Mouse (Mus musculus) intestine, embryonic 16.5 days (tissue): Measurements from ENCODE around the gene Zdhhc11. TPM values are rescaled to one million over a fixed set of nuclear protein-coding genes. Genes with fewer than 3 reads are reported as not detected.
"Not testable (repeated sequence)": the region's sequence is repeated elsewhere in the genome, so short reads cannot be mapped to it uniquely, and the experiment has no call there.

Experiments
- ATAC-seq: fragments of 200-750 bp; cut with Nextera tagmentation; 2 replicates; pipeline ENCODE4 v1.8.0; 2017; ENCODE audit warnings: moderate TSS enrichment, moderate library complexity
- H3K27ac ChIP-seq: fragments of 300-500 bp; sonication (generic); 2 replicates; pipeline ENCODE4 v1.5.1; 2014; ENCODE audit warnings: mild to moderate bottlenecking, low read length
- H3K27me3 ChIP-seq: fragments of 300-500 bp; sonication (generic); replicated peaks from 2 replicates; pipeline ENCODE4 v1.6.1; 2014; ENCODE audit warnings: low read length, control low read depth, mixed read lengths; ENCODE audit not compliant: control insufficient read depth, insufficient read depth
- H3K36me3 ChIP-seq: fragments of 300-500 bp; sonication (generic); 2 replicates; pipeline ENCODE4 v1.6.1; 2014; ENCODE audit warnings: low read length, control low read depth; ENCODE audit not compliant: control insufficient read depth, insufficient read depth
- H3K4me1 ChIP-seq: fragments of 300-500 bp; sonication (generic); 2 replicates; pipeline ENCODE4 v1.6.1; 2014; ENCODE audit warnings: low read length, control low read depth, mixed read lengths; ENCODE audit not compliant: control insufficient read depth, insufficient read depth
- H3K4me2 ChIP-seq: fragments of 300-500 bp; sonication (generic); 2 replicates; pipeline ENCODE4 v1.6.1; 2014; ENCODE audit warnings: low read depth, low read length, control low read depth
- H3K4me3 ChIP-seq: fragments of 300-500 bp; sonication (generic); 2 replicates; pipeline ENCODE4 v1.5.1; 2014; ENCODE audit warnings: mild to moderate bottlenecking, low read length
- H3K9ac ChIP-seq: fragments of 300-500 bp; sonication (generic); 2 replicates; pipeline ENCODE4 v1.6.1; 2014; ENCODE audit warnings: low read depth, low read length
- H3K9me3 ChIP-seq: fragments of 300-500 bp; sonication (generic); 2 replicates; pipeline ENCODE4 v1.6.1; 2016; ENCODE audit warnings: low read length, control low read depth; ENCODE audit not compliant: control insufficient read depth
- WGBS: fragments of 180-500 bp; shearing (Covaris S2); extraction: QIAGEN DNeasy Blood & Tissue Kit; methylation state at CpG from one replicate; pipeline ENCODE4 v1.1.7; 2014; 5-methylcytosine and 5-hydroxymethylcytosine counted together
- polyA plus RNA-seq: library from polyadenylated mRNA; unstranded; fragments of >200 nt; fragmentation: Nextera tagmentation; extraction: Ambion mirVana; gene quantifications from 2 replicates; pipeline ENCODE4 v1.2.1, GENCODE M21; 2015

Gene Zdhhc11
- polyA plus RNA-seq, 1 experiment from 2014 or later, result not detected

GRCm38 (mm10) chr13:74015908-74016307, 52.3 kb downstream of the Zdhhc11 start:
- WGBS, result 80% methylated on average over 4 of the region's 4 CpGs

GRCm38 (mm10) chr13:74017426-74017825, 53.8 kb downstream of the Zdhhc11 start:
- Histone ChIP-seq H3K9me3 (no peaks in the 10 kb centered on the region), H3K4me2 (no peak overlapping the region), H3K9ac (no peak overlapping the region), H3K36me3 (no peaks in the 10 kb centered on the region), H3K27me3 (no peaks in the 10 kb centered on the region), H3K4me1 (no peaks in the 10 kb centered on the region), H3K27ac (no peak overlapping the region), H3K4me3 (no peak overlapping the region)
- 70% methylated on average over 4 of the region's 4 CpGs for WGBS
- ATAC-seq, result no peak

More at GRCm38 (mm10) chr13:74015908-74016307, 52.3 kb downstream of the Zdhhc11 start:
- H3K4me3 ChIP-seq, result no peak overlapping the region
- no peak overlapping the region for H3K27ac ChIP-seq
- H3K4me2 ChIP-seq, result no peak overlapping the region
- peaks cover 8% of the 10 kb centered on the region for H3K27me3 ChIP-seq
- no peaks in the 10 kb centered on the region for H3K4me1 ChIP-seq
- H3K9ac ChIP-seq, result no peak overlapping the region
- no peak for ATAC-seq
- H3K36me3 ChIP-seq, result no peaks in the 10 kb centered on the region
- H3K9me3 ChIP-seq, result no peaks in the 10 kb centered on the region

GRCm38 (mm10) chr13:74019006-74019405, 55.4 kb downstream of the Zdhhc11 start:
- not testable (repeated sequence) for ATAC-seq, H3K27me3 ChIP-seq, H3K36me3 ChIP-seq, H3K9me3 ChIP-seq, H3K9ac ChIP-seq, H3K4me3 ChIP-seq, H3K4me2 ChIP-seq, H3K4me1 ChIP-seq, H3K27ac ChIP-seq
- 78% methylated on average over 8 of the region's 8 CpGs for WGBS

GRCm38 (mm10) chr13:74025151-74026081, 61.8 kb downstream of the Zdhhc11 start:
- Histone ChIP-seq H3K4me1 (peaks cover 19% of the 10 kb centered on the region), H3K9me3 (no peaks in the 10 kb centered on the region), H3K4me2 (no peak overlapping the region), H3K27me3 (no peaks in the 10 kb centered on the region), H3K4me3 (no peak overlapping the region), H3K27ac (peak overlapping the region; percentile 10; the same call in 1 of the 2 replicates), H3K36me3 (no peaks in the 10 kb centered on the region), H3K9ac (no peak overlapping the region)
- WGBS, result 56% methylated on average over 4 of the region's 4 CpGs
- ATAC-seq, result peak; percentile 62

- H3K4me2 ChIP-seq, result no peak overlapping the region
- no peak overlapping the region for H3K4me3 ChIP-seq
- ATAC-seq, result peak; percentile 75
- H3K27ac ChIP-seq, result no peak overlapping the region
- H3K36me3 ChIP-seq, result no peaks in the 10 kb centered on the region
- peaks cover 19% of the 10 kb centered on the region for H3K4me1 ChIP-seq
- no peaks in the 10 kb centered on the region for H3K9me3 ChIP-seq
- WGBS, result 16% methylated on average over 2 of the region's 2 CpGs
- no peak overlapping the region for H3K9ac ChIP-seq
- H3K27me3 ChIP-seq, result no peaks in the 10 kb centered on the region
Measured at GRCm38 (mm10) chr13:74026215-74026614, 62.6 kb downstream of the Zdhhc11 start.

- H3K4me2 ChIP-seq, result no peak overlapping the region
Measured at GRCm38 (mm10) chr13:74028116-74028515, 64.5 kb downstream of the Zdhhc11 start.

GRCm38 (mm10) chr13:74029013-74029412, 65.4 kb downstream of the Zdhhc11 start:
- H3K4me2 ChIP-seq, result no peak overlapping the region
- H3K27ac ChIP-seq, result no peak overlapping the region
- peaks cover 19% of the 10 kb centered on the region for H3K4me1 ChIP-seq
- WGBS, result 78% methylated on average over 2 of the region's 2 CpGs
- no peak overlapping the region for H3K4me3 ChIP-seq
- H3K36me3 ChIP-seq, result no peaks in the 10 kb centered on the region
- no peaks in the 10 kb centered on the region for H3K27me3 ChIP-seq
- ATAC-seq, result no peak
- H3K9ac ChIP-seq, result no peak overlapping the region
- H3K9me3 ChIP-seq, result no peaks in the 10 kb centered on the region

More at GRCm38 (mm10) chr13:74028116-74028515, 64.5 kb downstream of the Zdhhc11 start:
- H3K4me1 ChIP-seq, result peaks cover 19% of the 10 kb centered on the region
- no peaks in the 10 kb centered on the region for H3K27me3 ChIP-seq
- no peak overlapping the region for H3K9ac ChIP-seq
- WGBS, result 60% methylated on average over 2 of the region's 2 CpGs
- no peaks in the 10 kb centered on the region for H3K9me3 ChIP-seq
- no peak overlapping the region for H3K4me3 ChIP-seq
- no peak overlapping the region for H3K27ac ChIP-seq
- no peaks in the 10 kb centered on the region for H3K36me3 ChIP-seq
- no peak for ATAC-seq

- H3K9me3 ChIP-seq, result no peaks in the 10 kb centered on the region
- 88% methylated on average over 7 of the region's 7 CpGs for WGBS
- H3K36me3 ChIP-seq, result no peaks in the 10 kb centered on the region
- no peak overlapping the region for H3K27ac ChIP-seq
- ATAC-seq, result no peak
- H3K9ac ChIP-seq, result no peak overlapping the region
- H3K4me3 ChIP-seq, result no peak overlapping the region
- peaks cover 6% of the 10 kb centered on the region for H3K4me1 ChIP-seq
- no peak overlapping the region for H3K4me2 ChIP-seq
- no peaks in the 10 kb centered on the region for H3K27me3 ChIP-seq
Measured at GRCm38 (mm10) chr13:74030691-74031090, 67.0 kb downstream of the Zdhhc11 start.

GRCm38 (mm10) chr13:74031133-74031532, 67.5 kb downstream of the Zdhhc11 start:
- 85% methylated on average over 8 of the region's 8 CpGs for WGBS
- no peak overlapping the region for H3K4me3 ChIP-seq
- no peaks in the 10 kb centered on the region for H3K9me3 ChIP-seq
- 0 out of 2 replicates have a peak, but pooled peaks cover 3% of the 10 kb centered on the region for H3K4me1 ChIP-seq
- H3K27ac ChIP-seq, result no peak overlapping the region
- no peak overlapping the region for H3K9ac ChIP-seq
- no peak for ATAC-seq
- H3K4me2 ChIP-seq, result no peak overlapping the region
- H3K27me3 ChIP-seq, result no peaks in the 10 kb centered on the region
- H3K36me3 ChIP-seq, result no peaks in the 10 kb centered on the region
